Mouse (Mus musculus) C2C12 (cell line): Measurements from ENCODE around the gene Car8.

Source experiments
- CEBPB ChIP-seq: IDR thresholded peaks from one replicate; pipeline ENCODE4 v1.6.1; 2011; ENCODE audit warnings: low read depth, mild to moderate bottlenecking, control low read depth, moderate library complexity
- CTCF ChIP-seq: IDR thresholded peaks from one replicate; pipeline ENCODE4 v1.5.1; 2011; ENCODE audit not compliant: control insufficient read depth, insufficient read depth, insufficient read length
- FOSL1 ChIP-seq: IDR thresholded peaks from one replicate; pipeline ENCODE4 v1.8.0; 2011; ENCODE audit warnings: mild to moderate bottlenecking, low read length; ENCODE audit not compliant: poor library complexity, insufficient read depth, severe bottlenecking
- MAX ChIP-seq: IDR thresholded peaks from one replicate; pipeline ENCODE4 v1.6.1; 2011; ENCODE audit warnings: mild to moderate bottlenecking, control low read depth
- MYOD1 ChIP-seq: IDR thresholded peaks from one replicate; pipeline ENCODE4 v1.6.1; 2011; ENCODE audit warnings: low read depth; ENCODE audit not compliant: control insufficient read depth, insufficient read length
- MYOG ChIP-seq: IDR thresholded peaks from one replicate; pipeline ENCODE4 v1.6.1; 2011; ENCODE audit not compliant: control insufficient read depth, insufficient read length; ENCODE audit errors: extremely low read depth
- USF1 ChIP-seq: IDR thresholded peaks from one replicate; pipeline ENCODE4 v1.6.1; 2011; ENCODE audit warnings: low read depth, mild to moderate bottlenecking, control low read depth, moderate library complexity

DNA sequence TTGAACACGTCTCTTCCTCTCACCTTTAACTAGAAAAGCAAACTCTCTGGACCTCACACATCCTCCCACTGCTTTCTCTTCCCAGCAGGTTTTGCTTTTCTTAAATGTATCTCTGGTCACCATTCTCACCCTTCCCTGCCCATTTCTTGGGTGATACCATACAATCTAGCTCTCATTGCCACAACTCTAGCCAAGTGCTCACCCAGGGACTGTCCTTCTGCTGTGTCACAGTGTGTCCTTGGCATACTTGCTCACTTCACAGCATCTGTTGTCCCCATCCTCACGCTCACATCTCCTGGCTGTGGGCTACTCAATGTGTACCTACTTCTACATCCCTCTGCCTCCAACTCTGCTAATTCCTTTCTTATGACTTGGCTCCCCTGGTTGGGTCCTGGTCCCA lies 37.2 kb downstream of the Car8 start:
- TF ChIP-seq MYOD1 (no peak), CTCF (no peak), CEBPB (no peak), FOSL1 (no peak), USF1 (no peak), MAX (no peak), MYOG (no peak)
